Mouse (Mus musculus) E14TG2a.4 (cell line): Measurements from ENCODE around the gene Rfc1.
A peak's percentile ranks its signal among the peaks of the same experiment; 100 is the strongest.

ENCODE experiments used
- H3K27me3 ChIP-seq: 2 replicates; pipeline ENCODE4 v1.6.1; 2014; ENCODE audit warnings: low read length, control low read depth; ENCODE audit not compliant: insufficient read depth
- H3K36me3 ChIP-seq: 2 replicates; pipeline ENCODE4 v1.6.1; 2014; ENCODE audit warnings: low read length, control low read depth; ENCODE audit not compliant: insufficient read depth
- H3K4me1 ChIP-seq: replicated peaks from 2 replicates; pipeline ENCODE4 v1.6.1; 2014; ENCODE audit warnings: low read depth, low read length, control low read depth
- H3K4me3 ChIP-seq: replicated peaks from 2 replicates; pipeline ENCODE4 v1.5.1; 2014; ENCODE audit warnings: mild to moderate bottlenecking, low read length
- H3K9me3 ChIP-seq: 2 replicates; pipeline ENCODE4 v1.6.1; 2014; ENCODE audit warnings: low read length, control low read depth
- CTCF ChIP-seq: conservative IDR thresholded peaks from 2 replicates; pipeline ENCODE4 v1.5.1; 2014; ENCODE audit warnings: low read length
- NANOG ChIP-seq: IDR thresholded peaks from 2 replicates; pipeline ENCODE4 v1.6.1; 2014; ENCODE audit warnings: borderline replicate concordance, low read length, mixed read lengths
- POU5F1 ChIP-seq: IDR thresholded peaks from 2 replicates; pipeline ENCODE4 v1.6.1; 2014; ENCODE audit warnings: low read length, borderline replicate concordance

Gene Rfc1

GRCm38 (mm10) chr5:65348168-65348567 lies 12.7 kb upstream of the Rfc1 start, which contains the start of gene Klb:
Gene Klb, plus strand, starts transcription at chr5:65348314.
- peaks cover 19% of the 10 kb centered on the region for H3K4me1 ChIP-seq
- TF ChIP-seq NANOG (no peak), CTCF (no peak), POU5F1 (no peak)
- H3K9me3 ChIP-seq, result no peaks in the 10 kb centered on the region
- H3K36me3 ChIP-seq, result no peaks in the 10 kb centered on the region
- no peak within 1 kb of the TSS for H3K4me3 ChIP-seq
- peaks cover 11% of the 10 kb centered on the region for H3K27me3 ChIP-seq

GRCm38 (mm10) chr5:65340167-65340566 lies 4.7 kb upstream of the Rfc1 start:
- Histone ChIP-seq H3K4me1 (peaks cover 33% of the 10 kb centered on the region), H3K9me3 (no peaks in the 10 kb centered on the region), H3K36me3 (no peaks in the 10 kb centered on the region), H3K27me3 (no peaks in the 10 kb centered on the region), H3K4me3 (no peak overlapping the region)
- TF ChIP-seq CTCF (no peak), NANOG (no peak), POU5F1 (no peak)

GRCm38 (mm10) chr5:65338394-65338793 lies 2.9 kb upstream of the Rfc1 start:
- Histone ChIP-seq H3K9me3 (no peaks in the 10 kb centered on the region), H3K4me1 (peaks cover 46% of the 10 kb centered on the region), H3K36me3 (peaks cover 9% of the 10 kb centered on the region), H3K4me3 (no peak overlapping the region), H3K27me3 (no peaks in the 10 kb centered on the region)
- peak; percentile 51 for TF ChIP-seq CTCF
- no peak for TF ChIP-seq NANOG

- Histone ChIP-seq H3K27me3 (no peaks in the 10 kb centered on the region), H3K9me3 (no peaks in the 10 kb centered on the region), H3K4me1 (peaks cover 65% of the 10 kb centered on the region), H3K36me3 (peaks cover 29% of the 10 kb centered on the region), H3K4me3 (peak overlapping the region; percentile 97)
- TF ChIP-seq NANOG (no peak), POU5F1 (no peak), CTCF (no peak)
Measured at GRCm38 (mm10) chr5:65336075-65336355, 545 bp upstream of the Rfc1 start.

- Histone ChIP-seq H3K4me1 (peaks cover 68% of the 10 kb centered on the region), H3K9me3 (no peaks in the 10 kb centered on the region), H3K4me3 (peak overlapping the region; percentile 97), H3K36me3 (peaks cover 36% of the 10 kb centered on the region), H3K27me3 (no peaks in the 10 kb centered on the region)
- TF ChIP-seq CTCF (no peak), POU5F1 (no peak), NANOG (no peak)
Measured at GRCm38 (mm10) chr5:65334788-65335187, 682 bp downstream of the Rfc1 start.

GRCm38 (mm10) chr5:65329971-65330370 lies 5.5 kb downstream of the Rfc1 start:
- TF ChIP-seq NANOG (no peak), CTCF (no peak), POU5F1 (no peak)
- Histone ChIP-seq H3K4me3 (no peak overlapping the region), H3K36me3 (peaks cover 41% of the 10 kb centered on the region), H3K9me3 (no peaks in the 10 kb centered on the region), H3K27me3 (no peaks in the 10 kb centered on the region), H3K4me1 (peaks cover 88% of the 10 kb centered on the region)

- no peak overlapping the region for H3K4me3 ChIP-seq
- no peaks in the 10 kb centered on the region for H3K27me3 ChIP-seq
- H3K36me3 ChIP-seq, result peaks cover 24% of the 10 kb centered on the region
- no peaks in the 10 kb centered on the region for H3K9me3 ChIP-seq
- H3K4me1 ChIP-seq, result peaks cover 90% of the 10 kb centered on the region
- TF ChIP-seq CTCF (no peak), NANOG (no peak), POU5F1 (no peak)
Measured at GRCm38 (mm10) chr5:65326212-65326611, 9.3 kb downstream of the Rfc1 start.

- peaks cover 15% of the 10 kb centered on the region for H3K36me3 ChIP-seq
- no peak for TF ChIP-seq NANOG
- no peak for TF ChIP-seq CTCF
- no peak for TF ChIP-seq POU5F1
- no peak overlapping the region for H3K4me3 ChIP-seq
- no peaks in the 10 kb centered on the region for H3K27me3 ChIP-seq
- H3K4me1 ChIP-seq, result peaks cover 81% of the 10 kb centered on the region
- no peaks in the 10 kb centered on the region for H3K9me3 ChIP-seq
Measured at GRCm38 (mm10) chr5:65324758-65325355, 10.6 kb downstream of the Rfc1 start.

- Histone ChIP-seq H3K4me1 (peaks cover 76% of the 10 kb centered on the region), H3K27me3 (no peaks in the 10 kb centered on the region), H3K4me3 (no peak overlapping the region), H3K9me3 (no peaks in the 10 kb centered on the region), H3K36me3 (peaks cover 15% of the 10 kb centered on the region)
- TF ChIP-seq CTCF (no peak), NANOG (no peak), POU5F1 (no peak)
Measured at GRCm38 (mm10) chr5:65324271-65324670, 11.2 kb downstream of the Rfc1 start.
